10 mouse cellular contexts compared by ENCODE assay signal in genomic region chr14:25489336-25490078, GRCm38 (mm10). TPM values are rescaled to one million over a fixed set of nuclear protein-coding genes. Genes with fewer than 3 reads are reported as not detected.
DNase-seq lines count a peak whose midpoint lies in the region; ATAC-seq and TF ChIP-seq lines count a peak whose summit lies in the region.
"Had no signal": no experiment of that assay in that cellular context is flagged by ENCODE, and none has a peak within 500 bp of the region (broad histone marks: within the 10 kb centered on the region; RNA-seq: fewer than 3 reads in every experiment).

No protein-coding gene starts in this region.

- H3K27me3 ChIP-seq in megakaryocyte, embryonic 14.5 days (replicated peaks), result no peaks in the 10 kb centered on the region
- H3K27me3 ChIP-seq in kidney, embryonic 16.5 days (ENCODE audit: insufficient read depth, low read length), result no peaks in the 10 kb centered on the region
- no peaks in the 10 kb centered on the region for H3K27me3 ChIP-seq in small intestine, adult 2 months (ENCODE audit: control insufficient read depth, insufficient read depth, low read length)
- H3K27me3 ChIP-seq in hindbrain, embryonic 12.5 days, result no peaks in the 10 kb centered on the region
- H3K27me3 ChIP-seq: midbrain, embryonic 12.5 days had no signal

- H3K27ac ChIP-seq in kidney, embryonic 16.5 days (ENCODE audit: low read length), result peak overlapping the region; percentile 51; the same call in 1 of the 2 replicates
- H3K27ac ChIP-seq in small intestine, adult 2 months (ENCODE audit: insufficient read depth, low read depth, low read length), result peak overlapping the region; percentile 53
- no peak overlapping the region for H3K27ac ChIP-seq in hindbrain, embryonic 12.5 days
- H3K27ac ChIP-seq: midbrain, embryonic 12.5 days had no signal

- peaks cover 48% of the 10 kb centered on the region for H3K36me3 ChIP-seq in megakaryocyte, embryonic 14.5 days (replicated peaks; ENCODE audit: low read length)
- no peaks in the 10 kb centered on the region for H3K36me3 ChIP-seq in kidney, embryonic 16.5 days (ENCODE audit: insufficient read depth, low read length)
- H3K36me3 ChIP-seq in small intestine, adult 2 months (ENCODE audit: control insufficient read depth, insufficient read depth, low read length), result no peaks in the 10 kb centered on the region
- no peaks in the 10 kb centered on the region for H3K36me3 ChIP-seq in hindbrain, embryonic 12.5 days
- H3K36me3 ChIP-seq: midbrain, embryonic 12.5 days had no signal

- H3K4me3 ChIP-seq in megakaryocyte, embryonic 14.5 days (replicated peaks), result peak overlapping the region; percentile 73
- no peak overlapping the region for H3K4me3 ChIP-seq in kidney, embryonic 16.5 days (ENCODE audit: low read length)
- H3K4me3 ChIP-seq in small intestine, adult 2 months (ENCODE audit: low read depth, low read length), result no peak overlapping the region
- no peak overlapping the region for H3K4me3 ChIP-seq in hindbrain, embryonic 12.5 days
- H3K4me3 ChIP-seq: erythroblast, embryonic 14.5 days; midbrain, embryonic 12.5 days had no signal

- H3K9me3 ChIP-seq in megakaryocyte, embryonic 14.5 days, result no peaks in the 10 kb centered on the region
- H3K9me3 ChIP-seq in kidney, embryonic 16.5 days (ENCODE audit: low read length), result no peaks in the 10 kb centered on the region
- no peaks in the 10 kb centered on the region for H3K9me3 ChIP-seq in hindbrain, embryonic 12.5 days (replicated peaks)
- H3K9me3 ChIP-seq: midbrain, embryonic 12.5 days had no signal

- no peak for ATAC-seq in megakaryocyte, adult 5-6 weeks (ENCODE audit: poor library complexity, severe bottlenecking)
- ATAC-seq in kidney, embryonic 16.5 days (ENCODE audit: low FRiP score, low TSS enrichment), result peak; percentile 55
- ATAC-seq in CD4-positive, CD25-positive, alpha-beta regulatory T cell, adult 4 months, result no peak
- ATAC-seq in hindbrain, embryonic 12.5 days (ENCODE audit: low FRiP score), result no peak

- TF ChIP-seq CTCF in small intestine, adult 2 months (IDR thresholded peaks at IDR 0.05; ENCODE audit: extremely low read depth, insufficient read length, insufficient replicate concordance, low read depth, low read length), result no peak

- 55% methylated on average over 6 of the region's 6 CpGs for WGBS in kidney, embryonic 16.5 days
- 40% methylated on average over 6 of the region's 6 CpGs for WGBS in small intestine, adult 2 months
- WGBS in hindbrain, embryonic 12.5 days, result 80% methylated on average over 6 of the region's 6 CpGs

- no peak for TF ChIP-seq POLR2A in small intestine, adult 2 months (IDR thresholded peaks at IDR 0.05; ENCODE audit: low read depth, low read length)

- H3K4me2 ChIP-seq in kidney, embryonic 16.5 days (replicated peaks; ENCODE audit: low read depth, low read length), result no peak overlapping the region
- H3K4me2 ChIP-seq in hindbrain, embryonic 12.5 days (replicated peaks), result no peak overlapping the region
- H3K4me2 ChIP-seq: midbrain, embryonic 12.5 days had no signal

- no peak overlapping the region for H3K9ac ChIP-seq in kidney, embryonic 16.5 days (replicated peaks; ENCODE audit: low read length)
- no peak overlapping the region for H3K9ac ChIP-seq in hindbrain, embryonic 12.5 days
- H3K9ac ChIP-seq: midbrain, embryonic 12.5 days had no signal

- peak; percentile 79 to 85 for DNase-seq in cerebellum, postnatal 10 days
- DNase-seq: thymus, postnatal 4 days had no signal

- H3K4me1 ChIP-seq in megakaryocyte, embryonic 14.5 days, result peaks cover 100% of the 10 kb centered on the region
- H3K4me1 ChIP-seq in kidney, embryonic 16.5 days (ENCODE audit: insufficient read depth, low read length), result peaks cover 86% of the 10 kb centered on the region
- H3K4me1 ChIP-seq in small intestine, adult 2 months (ENCODE audit: control insufficient read depth, insufficient read depth, insufficient read length, low read length), result peaks cover 58% of the 10 kb centered on the region
- H3K4me1 ChIP-seq in hindbrain, embryonic 12.5 days, result peaks cover 90% of the 10 kb centered on the region

RNA-seq across cellular contexts. Expression of gene Zmiz1, which starts 30.5 kb away (rescaled TPM):
- polyA plus RNA-seq in megakaryocyte, embryonic 14.5 days (2012; ENCODE audit: insufficient read depth, low replicate concordance), result 18.1 and 54.1 TPM in 2 replicates
- total RNA-seq in megakaryocyte, adult 5-6 weeks (2015), result 88.9 and 90.1 TPM in 2 replicates
- 11.4 and 15.6 TPM in 2 replicates for total RNA-seq in megakaryocyte, adult 5-6 weeks (2017)
- polyA plus RNA-seq in kidney, embryonic 16.5 days (2015; fragmentation: Nextera tagmentation; extraction: Ambion mirVana), result 36.0 and 46.6 TPM in 2 replicates
- 35.0 and 91.5 TPM in 2 replicates for polyA plus RNA-seq in small intestine, adult 2 months (2012; rRNA removed)
- 10 to 100 TPM; 21.2 to 34.3 TPM for polyA plus RNA-seq in CD4-positive, CD25-positive, alpha-beta regulatory T cell, adult 4 months (2017; shearing (Covaris generic))
- 66.5 and 69.4 TPM in 2 replicates for polyA plus RNA-seq in hindbrain, embryonic 12.5 days (2016; fragmentation: Nextera tagmentation; extraction: Ambion mirVana)
